Mouse (Mus musculus): ENCODE data around the gene Txlnb. TPM values are rescaled to one million over a fixed set of nuclear protein-coding genes. Genes with fewer than 3 reads are reported as not detected.

Txlnb gene
- polyA plus RNA-seq, 1 experiment from 2014 or later = 43.8 TPM

GRCm38 (mm10) chr10:17835031-17835430 lies 39.0 kb downstream of the Txlnb start:
- H3K4me1 ChIP-seq (ENCODE audit: control insufficient read depth, insufficient read depth, low read length) = no peaks in the 10 kb centered on the region
- no peaks in the 10 kb centered on the region for H3K9me3 ChIP-seq (replicated peaks; ENCODE audit: control insufficient read depth, low read length)
- H3K4me2 ChIP-seq (ENCODE audit: low read depth, low read length) = no peak overlapping the region
- no peaks in the 10 kb centered on the region for H3K27me3 ChIP-seq (ENCODE audit: control insufficient read depth, insufficient read depth, low read length)
- no peak overlapping the region for H3K9ac ChIP-seq (ENCODE audit: low read length)
- no peak for ATAC-seq (replicated peaks; ENCODE audit: extremely low read depth, insufficient read depth, low FRiP score)
- no peak overlapping the region for H3K4me3 ChIP-seq (ENCODE audit: low read length)
- no peak overlapping the region for H3K27ac ChIP-seq (ENCODE audit: low read length)
- peaks cover 22% of the 10 kb centered on the region for H3K36me3 ChIP-seq (ENCODE audit: control insufficient read depth, insufficient read depth)
- WGBS = 74% methylated on average over 6 of the region's 6 CpGs

- WGBS = 89% methylated on average over 1 of the region's 1 CpGs
- Histone ChIP-seq H3K27me3 (ENCODE audit: control insufficient read depth, insufficient read depth, low read length) (no peaks in the 10 kb centered on the region), H3K4me2 (ENCODE audit: low read depth, low read length) (no peak overlapping the region), H3K27ac (ENCODE audit: low read length) (no peak overlapping the region), H3K4me3 (ENCODE audit: low read length) (no peak overlapping the region), H3K4me1 (ENCODE audit: control insufficient read depth, insufficient read depth, low read length) (no peaks in the 10 kb centered on the region), H3K36me3 (ENCODE audit: control insufficient read depth, insufficient read depth) (peaks cover 18% of the 10 kb centered on the region), H3K9ac (ENCODE audit: low read length) (no peak overlapping the region), H3K9me3 (replicated peaks; ENCODE audit: control insufficient read depth, low read length) (no peaks in the 10 kb centered on the region)
- no peak for ATAC-seq (replicated peaks; ENCODE audit: extremely low read depth, insufficient read depth, low FRiP score)
These were observed 40.2 kb downstream of the Txlnb start for GRCm38 (mm10) chr10:17836275-17836674.

GRCm38 (mm10) chr10:17842030-17842429 lies 46.0 kb downstream of the Txlnb start:
- no peak overlapping the region for H3K4me2 ChIP-seq (ENCODE audit: low read depth, low read length)
- no peak overlapping the region for H3K4me3 ChIP-seq (ENCODE audit: low read length)
- 0 out of 2 replicates have a peak, but pooled peaks cover under 1% of the 10 kb centered on the region for H3K9me3 ChIP-seq (replicated peaks; ENCODE audit: control insufficient read depth, low read length)
- H3K27me3 ChIP-seq (ENCODE audit: control insufficient read depth, insufficient read depth, low read length) = no peaks in the 10 kb centered on the region
- peaks cover 4% of the 10 kb centered on the region; the same call in 1 of the 2 replicates for H3K36me3 ChIP-seq (ENCODE audit: control insufficient read depth, insufficient read depth)
- 72% methylated on average over 3 of the region's 3 CpGs for WGBS
- H3K9ac ChIP-seq (ENCODE audit: low read length) = no peak overlapping the region
- H3K4me1 ChIP-seq (ENCODE audit: control insufficient read depth, insufficient read depth, low read length) = no peaks in the 10 kb centered on the region
- ATAC-seq (replicated peaks; ENCODE audit: extremely low read depth, insufficient read depth, low FRiP score) = no peak
- no peak overlapping the region for H3K27ac ChIP-seq (ENCODE audit: low read length)

- no peak overlapping the region for H3K4me2 ChIP-seq (ENCODE audit: low read depth, low read length)
- H3K4me3 ChIP-seq (ENCODE audit: low read length) = no peak overlapping the region
- no peaks in the 10 kb centered on the region for H3K27me3 ChIP-seq (ENCODE audit: control insufficient read depth, insufficient read depth, low read length)
- 55% methylated on average over 4 of the region's 4 CpGs for WGBS
- H3K9ac ChIP-seq (ENCODE audit: low read length) = no peak overlapping the region
- H3K27ac ChIP-seq (ENCODE audit: low read length) = no peak overlapping the region
- ATAC-seq (replicated peaks; ENCODE audit: extremely low read depth, insufficient read depth, low FRiP score) = no peak
- 0 out of 2 replicates have a peak, but pooled peaks cover 3% of the 10 kb centered on the region for H3K9me3 ChIP-seq (replicated peaks; ENCODE audit: control insufficient read depth, low read length)
- no peaks in the 10 kb centered on the region; the same call in 1 of the 2 replicates for H3K4me1 ChIP-seq (ENCODE audit: control insufficient read depth, insufficient read depth, low read length)
- H3K36me3 ChIP-seq (ENCODE audit: control insufficient read depth, insufficient read depth) = peaks cover 2% of the 10 kb centered on the region; the same call in 1 of the 2 replicates
These were observed 48.9 kb downstream of the Txlnb start for GRCm38 (mm10) chr10:17844781-17845537.

- Histone ChIP-seq H3K27ac (ENCODE audit: low read length) (no peak overlapping the region), H3K36me3 (ENCODE audit: control insufficient read depth, insufficient read depth) (no peaks in the 10 kb centered on the region), H3K27me3 (ENCODE audit: control insufficient read depth, insufficient read depth, low read length) (no peaks in the 10 kb centered on the region), H3K4me3 (ENCODE audit: low read length) (no peak overlapping the region), H3K4me1 (ENCODE audit: control insufficient read depth, insufficient read depth, low read length) (no peaks in the 10 kb centered on the region), H3K4me2 (ENCODE audit: low read depth, low read length) (no peak overlapping the region), H3K9me3 (replicated peaks; ENCODE audit: control insufficient read depth, low read length) (peaks cover 2% of the 10 kb centered on the region; the same call in 1 of the 2 replicates), H3K9ac (ENCODE audit: low read length) (no peak overlapping the region)
- no peak for ATAC-seq (replicated peaks; ENCODE audit: extremely low read depth, insufficient read depth, low FRiP score)
- 69% methylated on average over 9 of the region's 9 CpGs for WGBS
These were observed 61.7 kb downstream of the Txlnb start for GRCm38 (mm10) chr10:17857647-17858261.

- 75% methylated on average over 6 of the region's 6 CpGs for WGBS
- no peaks in the 10 kb centered on the region for H3K36me3 ChIP-seq (ENCODE audit: control insufficient read depth, insufficient read depth)
- no peaks in the 10 kb centered on the region for H3K27me3 ChIP-seq (ENCODE audit: control insufficient read depth, insufficient read depth, low read length)
- H3K4me1 ChIP-seq (ENCODE audit: control insufficient read depth, insufficient read depth, low read length) = no peaks in the 10 kb centered on the region
- no peak overlapping the region for H3K4me2 ChIP-seq (ENCODE audit: low read depth, low read length)
- peaks cover 2% of the 10 kb centered on the region; the same call in 1 of the 2 replicates for H3K9me3 ChIP-seq (replicated peaks; ENCODE audit: control insufficient read depth, low read length)
- ATAC-seq (replicated peaks; ENCODE audit: extremely low read depth, insufficient read depth, low FRiP score) = no peak
- no peak overlapping the region for H3K4me3 ChIP-seq (ENCODE audit: low read length)
- H3K9ac ChIP-seq (ENCODE audit: low read length) = no peak overlapping the region
- H3K27ac ChIP-seq (ENCODE audit: low read length) = no peak overlapping the region
These were observed 64.9 kb downstream of the Txlnb start for GRCm38 (mm10) chr10:17860701-17861480.

- Histone ChIP-seq H3K4me2 (ENCODE audit: low read depth, low read length) (no peak overlapping the region), H3K27me3 (ENCODE audit: control insufficient read depth, insufficient read depth, low read length) (no peaks in the 10 kb centered on the region), H3K27ac (ENCODE audit: low read length) (no peak overlapping the region), H3K4me1 (ENCODE audit: control insufficient read depth, insufficient read depth, low read length) (peaks cover 4% of the 10 kb centered on the region), H3K9me3 (replicated peaks; ENCODE audit: control insufficient read depth, low read length) (no peaks in the 10 kb centered on the region), H3K4me3 (ENCODE audit: low read length) (no peak overlapping the region), H3K36me3 (ENCODE audit: control insufficient read depth, insufficient read depth) (no peaks in the 10 kb centered on the region), H3K9ac (ENCODE audit: low read length) (no peak overlapping the region; the same call in 1 of the 2 replicates)
- WGBS = 35% methylated on average over 5 of the region's 5 CpGs
- peak; percentile 86 for ATAC-seq (replicated peaks; ENCODE audit: extremely low read depth, insufficient read depth, low FRiP score)
These were observed 74.0 kb downstream of the Txlnb start for GRCm38 (mm10) chr10:17869822-17870662.
